Mouse (Mus musculus): ENCODE measurements around the gene Tmem30c.

Gene Tmem30c

DNA sequence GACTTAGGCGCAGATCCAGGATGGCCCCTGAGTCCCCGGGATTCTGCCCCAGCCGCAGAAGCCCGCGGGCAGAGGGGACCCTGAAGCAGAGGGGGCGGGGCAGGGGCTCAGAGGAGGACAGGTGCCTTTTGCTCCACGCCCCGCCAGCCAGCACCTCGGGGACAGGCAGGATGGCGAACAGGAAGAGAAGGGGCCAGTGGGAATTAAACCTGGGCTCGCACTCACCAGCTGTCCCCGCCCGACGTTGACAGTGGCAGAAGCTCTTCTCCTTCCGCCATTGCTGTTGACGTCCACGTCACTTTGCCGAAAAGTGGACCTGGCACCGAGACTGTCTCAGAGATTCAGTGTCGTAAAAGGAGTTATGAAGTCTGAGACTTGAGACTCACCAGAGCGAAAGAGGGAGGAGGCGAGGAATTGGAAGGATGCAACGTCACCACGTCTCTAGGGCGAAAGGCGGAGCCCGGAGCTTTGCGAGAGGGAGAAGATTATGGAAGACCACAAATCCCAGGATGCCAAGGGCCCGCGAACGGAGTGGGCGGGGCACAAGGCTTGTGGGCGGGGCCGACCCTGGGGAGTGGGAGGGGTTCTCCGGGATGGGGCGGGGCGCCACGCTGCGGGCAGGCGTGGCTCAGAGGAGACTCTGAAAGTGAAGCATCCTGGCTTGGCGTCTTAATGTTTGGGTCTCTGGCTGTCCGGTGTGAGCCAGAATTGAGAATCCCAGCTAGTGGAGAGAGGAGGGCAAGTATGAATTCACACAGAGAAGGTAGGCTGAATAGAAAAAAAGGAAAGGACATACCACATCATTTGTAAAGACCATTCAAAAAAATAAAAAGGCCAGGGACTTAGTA, 61.4 kb downstream of the Tmem30c start, which contains the start of gene Tbc1d23:
TSS of gene Tbc1d23 (minus strand) at position 416 of the 848 bp plus-strand sequence.
- DNase-seq = peak; percentile 99

DNA sequence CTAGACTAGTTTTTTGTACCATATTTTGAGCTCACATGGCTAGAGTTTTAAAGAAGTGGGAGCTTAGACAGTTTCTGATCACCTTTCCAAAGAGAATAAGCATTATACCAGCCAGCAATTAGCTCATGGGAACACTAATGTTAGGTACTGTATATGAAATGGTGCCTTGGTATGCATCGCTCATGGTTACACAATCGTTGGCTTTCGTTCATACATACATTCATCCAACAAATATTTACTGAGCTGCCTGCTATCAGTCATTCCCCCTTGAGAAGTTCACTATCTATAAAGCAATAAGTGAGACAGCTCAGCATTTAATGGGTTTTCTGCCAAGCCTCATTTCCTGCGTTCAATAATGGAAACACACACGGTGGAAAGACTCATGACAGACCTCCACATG, 66.2 kb downstream of the Tmem30c start:
- no peak for DNase-seq

DNA sequence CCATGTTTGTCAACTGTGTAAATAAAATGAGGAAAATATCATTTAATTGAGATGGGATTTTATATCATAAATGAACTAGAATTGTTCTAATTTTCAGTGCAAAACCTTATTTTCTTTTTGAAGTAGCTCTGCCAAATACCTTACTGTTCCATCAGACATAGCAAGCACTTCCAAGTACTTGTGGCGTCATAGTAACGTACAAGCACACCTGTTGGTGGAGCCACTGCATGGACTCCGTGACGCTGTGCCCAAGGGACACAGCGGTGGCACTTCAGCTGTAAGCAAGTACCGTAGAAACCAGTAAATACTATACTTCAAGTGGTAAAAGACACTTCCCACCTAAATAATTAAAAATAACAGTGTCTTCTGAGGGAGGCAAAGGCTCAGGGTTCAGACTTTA, 72.3 kb downstream of the Tmem30c start:
- DNase-seq = no peak

Measured in kidney, adult 9 months (tissue).